ENCODE assay signal across 11 mouse cellular contexts in genomic region chr9:115206219-115206618, GRCm38 (mm10).
DNase-seq lines count a peak whose midpoint lies in the region; ATAC-seq and TF ChIP-seq lines count a peak whose summit lies in the region.
"Had no signal": no experiment of that assay in that cellular context is flagged by ENCODE, and none has a peak within 500 bp of the region (broad histone marks: within the 10 kb centered on the region; RNA-seq: fewer than 3 reads in every experiment).

No protein-coding gene starts in this region.

- no peaks in the 10 kb centered on the region for H3K9me3 ChIP-seq in intestine, embryonic 15.5 days
- no peaks in the 10 kb centered on the region for H3K9me3 ChIP-seq in intestine, postnatal 0 days (ENCODE audit: control insufficient read depth)
- H3K9me3 ChIP-seq in midbrain, embryonic 11.5 days (ENCODE audit: control insufficient read depth, low read length), result no peaks in the 10 kb centered on the region
- H3K9me3 ChIP-seq in midbrain, embryonic 13.5 days, result no peaks in the 10 kb centered on the region
- H3K9me3 ChIP-seq in embryonic facial prominence, embryonic 14.5 days (ENCODE audit: control insufficient read depth, low read length), result no peaks in the 10 kb centered on the region

- H3K4me3 ChIP-seq in intestine, embryonic 15.5 days (replicated peaks), result no peak overlapping the region
- H3K4me3 ChIP-seq in intestine, postnatal 0 days (ENCODE audit: low read depth, low read length), result no peak overlapping the region
- H3K4me3 ChIP-seq in midbrain, embryonic 11.5 days (ENCODE audit: low read depth, low read length), result no peak overlapping the region
- no peak overlapping the region for H3K4me3 ChIP-seq in midbrain, embryonic 13.5 days (replicated peaks)
- H3K4me3 ChIP-seq in embryonic facial prominence, embryonic 14.5 days (ENCODE audit: low read depth, low read length), result no peak overlapping the region

- H3K36me3 ChIP-seq in intestine, embryonic 15.5 days, result no peaks in the 10 kb centered on the region; the same call in 1 of the 2 replicates
- peaks cover 11% of the 10 kb centered on the region; the same call in 1 of the 2 replicates for H3K36me3 ChIP-seq in intestine, postnatal 0 days (ENCODE audit: control insufficient read depth, insufficient read depth)
- no peaks in the 10 kb centered on the region for H3K36me3 ChIP-seq in midbrain, embryonic 11.5 days (ENCODE audit: control insufficient read depth, insufficient read depth, low read length)
- H3K36me3 ChIP-seq in midbrain, embryonic 13.5 days, result 0 out of 2 replicates have a peak, but pooled peaks cover 2% of the 10 kb centered on the region
- H3K36me3 ChIP-seq in embryonic facial prominence, embryonic 14.5 days (ENCODE audit: control insufficient read depth, insufficient read depth, low read length), result no peaks in the 10 kb centered on the region

- no peaks in the 10 kb centered on the region; the same call in none of the 2 replicates for H3K4me1 ChIP-seq in intestine, embryonic 15.5 days (replicated peaks)
- no peaks in the 10 kb centered on the region for H3K4me1 ChIP-seq in intestine, postnatal 0 days (replicated peaks; ENCODE audit: control insufficient read depth, insufficient read depth, low read length)
- H3K4me1 ChIP-seq in midbrain, embryonic 11.5 days (ENCODE audit: control insufficient read depth, insufficient read depth, low read length), result no peaks in the 10 kb centered on the region
- 0 out of 2 replicates have a peak, but pooled peaks cover 3% of the 10 kb centered on the region for H3K4me1 ChIP-seq in midbrain, embryonic 13.5 days (replicated peaks)
- peaks cover 3% of the 10 kb centered on the region; the same call in 1 of the 2 replicates for H3K4me1 ChIP-seq in embryonic facial prominence, embryonic 14.5 days (ENCODE audit: control insufficient read depth, insufficient read depth, low read length)

- 53% methylated on average over 5 of the region's 5 CpGs for WGBS in intestine, embryonic 15.5 days
- WGBS in intestine, postnatal 0 days, result 53% methylated on average over 5 of the region's 5 CpGs
- WGBS in midbrain, embryonic 11.5 days, result 74% methylated on average over 5 of the region's 5 CpGs
- 68% methylated on average over 5 of the region's 5 CpGs for WGBS in midbrain, embryonic 13.5 days
- WGBS in embryonic facial prominence, embryonic 14.5 days, result 59% methylated on average over 5 of the region's 5 CpGs

- no peak for TF ChIP-seq CTCF in intestine, postnatal 0 days (IDR thresholded peaks at IDR 0.05; ENCODE audit: low read depth)

- H3K9ac ChIP-seq in intestine, embryonic 15.5 days, result no peak overlapping the region
- H3K9ac ChIP-seq in intestine, postnatal 0 days (ENCODE audit: low read depth, low read length), result no peak overlapping the region
- no peak overlapping the region for H3K9ac ChIP-seq in midbrain, embryonic 11.5 days (ENCODE audit: low read length)
- H3K9ac ChIP-seq in midbrain, embryonic 13.5 days (replicated peaks), result no peak overlapping the region
- H3K9ac ChIP-seq in embryonic facial prominence, embryonic 14.5 days (ENCODE audit: low read depth, low read length), result no peak overlapping the region

- no peak overlapping the region for H3K4me2 ChIP-seq in intestine, embryonic 15.5 days (replicated peaks)
- H3K4me2 ChIP-seq in intestine, postnatal 0 days (replicated peaks; ENCODE audit: low read depth), result no peak overlapping the region
- no peak overlapping the region for H3K4me2 ChIP-seq in midbrain, embryonic 11.5 days
- no peak overlapping the region for H3K4me2 ChIP-seq in midbrain, embryonic 13.5 days (replicated peaks)
- H3K4me2 ChIP-seq in embryonic facial prominence, embryonic 14.5 days (ENCODE audit: low read depth, low read length), result no peak overlapping the region

- H3K27ac ChIP-seq in intestine, embryonic 15.5 days, result no peak overlapping the region
- H3K27ac ChIP-seq in intestine, postnatal 0 days (ENCODE audit: low read depth, low read length), result no peak overlapping the region
- no peak overlapping the region for H3K27ac ChIP-seq in midbrain, embryonic 11.5 days (ENCODE audit: low read depth, low read length)
- H3K27ac ChIP-seq in midbrain, embryonic 13.5 days, result no peak overlapping the region
- H3K27ac ChIP-seq in embryonic facial prominence, embryonic 14.5 days (replicated peaks; ENCODE audit: low read depth, low read length), result no peak overlapping the region

- peak; percentile 57 for DNase-seq in midbrain, embryonic 11.5 days (ENCODE audit: low spot score, missing footprints)
- peak; percentile 36 for DNase-seq in embryonic facial prominence, embryonic 14.5 days (ENCODE audit: low spot score)
- no peak for DNase-seq in ovary, adult 18-20 months (ENCODE audit: low spot score)
- DNase-seq: cerebellum, postnatal 36 days; heart, adult 18-20 months; heart, postnatal 36 days; right cerebral cortex, postnatal 25 days had no signal

- 0 out of 2 replicates have a peak, but pooled peaks have one; percentile 30 for ATAC-seq in intestine, embryonic 15.5 days
- ATAC-seq in intestine, postnatal 0 days, result no peak
- no peak for ATAC-seq in midbrain, embryonic 11.5 days (ENCODE audit: low FRiP score)
- ATAC-seq in midbrain, embryonic 13.5 days, result no peak
- ATAC-seq in embryonic facial prominence, embryonic 14.5 days (ENCODE audit: low read depth), result 0 out of 2 replicates have a peak, but pooled peaks have one; percentile 27
- ATAC-seq in megakaryocyte-erythroid progenitor cell, adult 5-6 weeks (replicated peaks; ENCODE audit: low FRiP score, low TSS enrichment, poor library complexity, severe bottlenecking), result peak; percentile 48

- no peaks in the 10 kb centered on the region for H3K27me3 ChIP-seq in intestine, embryonic 15.5 days (replicated peaks)
- H3K27me3 ChIP-seq in intestine, postnatal 0 days (replicated peaks; ENCODE audit: control insufficient read depth, insufficient read depth, low read length), result no peaks in the 10 kb centered on the region
- no peaks in the 10 kb centered on the region for H3K27me3 ChIP-seq in midbrain, embryonic 11.5 days (ENCODE audit: control insufficient read depth, insufficient read depth, low read length)
- H3K27me3 ChIP-seq in midbrain, embryonic 13.5 days, result no peaks in the 10 kb centered on the region
- H3K27me3 ChIP-seq in embryonic facial prominence, embryonic 14.5 days (replicated peaks; ENCODE audit: control insufficient read depth, insufficient read depth, low read length), result no peaks in the 10 kb centered on the region

Comparison
In these comparisons a context has a peak if more than half of its experiments do, and no peak if none do; other contexts are left out.
1. ATAC-seq: peak in intestine, embryonic 15.5 days (single experiment), embryonic facial prominence, embryonic 14.5 days (single experiment) and megakaryocyte-erythroid progenitor cell, adult 5-6 weeks (single experiment); none in intestine, postnatal 0 days (single experiment), midbrain, embryonic 11.5 days (single experiment) and midbrain, embryonic 13.5 days (single experiment).